Mouse (Mus musculus) spleen, postnatal 36 days (tissue): Measurements from ENCODE around the gene Ttll9.

Experiments used
- DNase-seq, 2 experiments: peaks; one replicate each; pipeline ENCODE4 v3.0.0; 2022; ENCODE audit warnings: low spot score in 2 of 2, mixed read lengths in 1 of 2

The Ttll9 gene

GRCm38 (mm10) chr2:152941776-152942175 lies 20.5 kb upstream of the Ttll9 start:
- no peak for DNase-seq

GRCm38 (mm10) chr2:152942898-152943515 lies 19.3 kb upstream of the Ttll9 start:
- DNase-seq, result no peak

- DNase-seq, result no peak
Observed at GRCm38 (mm10) chr2:152943568-152943967, 18.7 kb upstream of the Ttll9 start.

- DNase-seq, result no peak
Observed at GRCm38 (mm10) chr2:152944013-152944412, 18.3 kb upstream of the Ttll9 start.

GRCm38 (mm10) chr2:152947098-152947497 lies 15.2 kb upstream of the Ttll9 start:
- DNase-seq, result no peak

- no peak for DNase-seq
Observed at GRCm38 (mm10) chr2:152948438-152949020, 13.8 kb upstream of the Ttll9 start.

GRCm38 (mm10) chr2:152950358-152951064 lies 11.8 kb upstream of the Ttll9 start:
- no peak for DNase-seq

GRCm38 (mm10) chr2:152951065-152951849 lies 11.0 kb upstream of the Ttll9 start, which contains the start of gene Dusp15:
Gene Dusp15 (minus strand): TSS chr2:152951698.
- DNase-seq, result no peak

- no peak for DNase-seq
Observed at GRCm38 (mm10) chr2:152951850-152952720, 10.2 kb upstream of the Ttll9 start.

- no peak for DNase-seq
Observed at GRCm38 (mm10) chr2:152958116-152958515, 4.2 kb upstream of the Ttll9 start.

- no peak for DNase-seq
Observed at GRCm38 (mm10) chr2:152965555-152965954, 3.3 kb downstream of the Ttll9 start.

GRCm38 (mm10) chr2:152976991-152977390 lies 14.7 kb downstream of the Ttll9 start:
- DNase-seq, result no peak

- DNase-seq, result no peak
Observed at GRCm38 (mm10) chr2:152985582-152985981, 23.3 kb downstream of the Ttll9 start.

- no peak for DNase-seq
Observed at GRCm38 (mm10) chr2:152991529-152991928, 29.2 kb downstream of the Ttll9 start.

- no peak for DNase-seq
Observed at GRCm38 (mm10) chr2:152997046-152997445, 34.8 kb downstream of the Ttll9 start.

GRCm38 (mm10) chr2:153002492-153003248 lies 40.4 kb downstream of the Ttll9 start:
- no peak for DNase-seq

GRCm38 (mm10) chr2:153003681-153004338 lies 41.5 kb downstream of the Ttll9 start:
- no peak for DNase-seq

- DNase-seq, result no peak
Observed at GRCm38 (mm10) chr2:153005981-153006380, 43.7 kb downstream of the Ttll9 start.

GRCm38 (mm10) chr2:153009192-153009973 lies 47.1 kb downstream of the Ttll9 start:
- no peak for DNase-seq
